Mouse (Mus musculus): ENCODE results near the gene Ddx39b.

GRCm38 (mm10) chr17:35231022-35231421, 10.5 kb upstream of the Ddx39b start:
- TF ChIP-seq POLR2A (IDR thresholded peaks at IDR 0.05; ENCODE audit: low read depth, low read length) (no peak), CTCF (IDR thresholded peaks at IDR 0.05; ENCODE audit: extremely low read depth, insufficient read length, insufficient replicate concordance, low read depth, low read length) (no peak)
